Mouse (Mus musculus): ENCODE data around the gene Adat1. TPM values are rescaled to one million over a fixed set of nuclear protein-coding genes. Genes with fewer than 3 reads are reported as not detected.
"Not testable (repeated sequence)": the region's sequence is repeated elsewhere in the genome, so short reads cannot be mapped to it uniquely, and the experiment has no call there.

Adat1 gene
- total RNA-seq, 2 experiments from 2014 or later, result 1.3 to 2.4 TPM

- not testable (repeated sequence) for DNase-seq
These were observed 53.8 kb downstream of the Adat1 start for GRCm38 (mm10) chr8:111938076-111938985.

- DNase-seq, result no peak
These were observed 54.9 kb downstream of the Adat1 start for GRCm38 (mm10) chr8:111937184-111937583.

GRCm38 (mm10) chr8:111934201-111934600, 57.9 kb downstream of the Adat1 start:
- DNase-seq, result no peak

GRCm38 (mm10) chr8:111933348-111934076, 58.6 kb downstream of the Adat1 start, which contains the start of gene Tmem231:
TSS of gene Tmem231 (minus strand) at chr8:111933881.
- peak; percentile 87 for DNase-seq

GRCm38 (mm10) chr8:111932580-111933336, 59.3 kb downstream of the Adat1 start:
- DNase-seq, result peak; percentile 68

- no peak for DNase-seq
These were observed 60.4 kb downstream of the Adat1 start for GRCm38 (mm10) chr8:111931721-111932120.

GRCm38 (mm10) chr8:111929648-111930344, 62.3 kb downstream of the Adat1 start:
- no peak for DNase-seq

- no peak for DNase-seq
These were observed 67.1 kb downstream of the Adat1 start for GRCm38 (mm10) chr8:111924976-111925375.

- peak; percentile 36 for DNase-seq
These were observed 68.7 kb downstream of the Adat1 start for GRCm38 (mm10) chr8:111923383-111923804.

- no peak for DNase-seq
These were observed 71.1 kb downstream of the Adat1 start for GRCm38 (mm10) chr8:111920971-111921370.

GRCm38 (mm10) chr8:111919663-111920062, 72.4 kb downstream of the Adat1 start:
- DNase-seq, result no peak

Other genes with a start within 250 kb of the Adat1 start
- 1 to 10 TPM; 8.7 to 9.7 TPM for gene Bcar1, start 248.5 kb downstream of the Adat1 start, total RNA-seq (2021)
- 10 to 100 TPM; 18.1 to 21.4 TPM for gene Cfdp1, start 138.0 kb downstream of the Adat1 start, total RNA-seq (2021)
- 1 to 10 TPM; 1.5 to 1.6 TPM for gene Tmem170, start 115.6 kb downstream of the Adat1 start, total RNA-seq (2021)
- gene Chst5, start 81.9 kb downstream of the Adat1 start, total RNA-seq (2021), result under 1 TPM in 1 of 2 experiments, not detected in 1; 0.11 TPM
- gene Tmem231, start 58.4 kb downstream of the Adat1 start, total RNA-seq (2021), result 1 to 10 TPM in 1 of 2 experiments, under 1 TPM in 1; 0.90 to 1.1 TPM
- 100 to 1,000 TPM; 105 to 106 TPM for gene Gabarapl2, start 51.6 kb downstream of the Adat1 start, total RNA-seq (2021)
- 100 to 1,000 TPM; 102 to 112 TPM for gene Kars, start 19.0 kb upstream of the Adat1 start, total RNA-seq (2021)
- gene Terf2ip, start 19.1 kb upstream of the Adat1 start, total RNA-seq (2021), result 1 to 10 TPM; 7.5 to 7.7 TPM
- gene Gm6793, start 22.7 kb upstream of the Adat1 start, total RNA-seq (2021), result not detected

Measured in gastrocnemius, postnatal 25 days (tissue).